Comparison of ENCODE assay signal across 10 mouse cellular contexts in genomic region chr14:111677361-111678070, GRCm38 (mm10). TPM values are rescaled to one million over a fixed set of nuclear protein-coding genes. Genes with fewer than 3 reads are reported as not detected.
DNase-seq lines count a peak whose midpoint lies in the region; ATAC-seq lines count a peak whose summit lies in the region.
"Had no signal": no experiment of that assay in that cellular context is flagged by ENCODE, and none has a peak within 500 bp of the region (broad histone marks: within the 10 kb centered on the region; RNA-seq: fewer than 3 reads in every experiment).

No protein-coding gene starts in this region.

- H3K4me2 ChIP-seq in heart, embryonic 13.5 days = peak overlapping the region; percentile 92
- peak overlapping the region; percentile 60 for H3K4me2 ChIP-seq in midbrain, embryonic 16.5 days (ENCODE audit: low read length)

- peaks cover 43% of the 10 kb centered on the region for H3K27me3 ChIP-seq in heart, embryonic 13.5 days (replicated peaks)
- H3K27me3 ChIP-seq in hindbrain, embryonic 10.5 days (ENCODE audit: insufficient read depth, poor library complexity, severe bottlenecking) = peaks cover 35% of the 10 kb centered on the region
- no peaks in the 10 kb centered on the region for H3K27me3 ChIP-seq in midbrain, embryonic 16.5 days (ENCODE audit: control insufficient read depth, insufficient read depth, low read depth, low read length)
- H3K27me3 ChIP-seq: CH12.LX had no signal

- WGBS in heart, embryonic 13.5 days = 4% methylated on average over 17 of the region's 17 CpGs
- 6% methylated on average over 17 of the region's 17 CpGs for WGBS in hindbrain, embryonic 10.5 days
- 3% methylated on average over 17 of the region's 17 CpGs for WGBS in midbrain, embryonic 16.5 days

- no peak overlapping the region; the same call in 1 of the 2 replicates for H3K27ac ChIP-seq in heart, embryonic 13.5 days (replicated peaks)
- H3K27ac ChIP-seq in hindbrain, embryonic 10.5 days = peak overlapping the region; percentile 97
- H3K27ac ChIP-seq in midbrain, embryonic 16.5 days (ENCODE audit: low read length) = peak overlapping the region; percentile 98

- no peaks in the 10 kb centered on the region for H3K9me3 ChIP-seq in heart, embryonic 13.5 days
- no peaks in the 10 kb centered on the region for H3K9me3 ChIP-seq in hindbrain, embryonic 10.5 days
- H3K9me3 ChIP-seq in midbrain, embryonic 16.5 days (replicated peaks; ENCODE audit: control insufficient read depth, low read length, poor library complexity, severe bottlenecking) = no peaks in the 10 kb centered on the region

- H3K36me3 ChIP-seq in heart, embryonic 13.5 days = no peaks in the 10 kb centered on the region
- peaks cover 17% of the 10 kb centered on the region for H3K36me3 ChIP-seq in hindbrain, embryonic 10.5 days
- H3K36me3 ChIP-seq in midbrain, embryonic 16.5 days (ENCODE audit: control insufficient read depth, insufficient read depth, low read length) = peaks cover 7% of the 10 kb centered on the region; the same call in 1 of the 2 replicates

- ATAC-seq in heart, embryonic 13.5 days (ENCODE audit: extremely low read depth, insufficient number of reproducible peaks, low FRiP score, low TSS enrichment) = no peak
- 0 out of 2 replicates have a peak, but pooled peaks have one; percentile 3 for ATAC-seq in common myeloid progenitor, adult 5-6 weeks (replicated peaks; ENCODE audit: low read depth, poor library complexity, severe bottlenecking)
- no peak for ATAC-seq in midbrain, embryonic 16.5 days
- no peak for ATAC-seq in megakaryocyte-erythroid progenitor cell, adult 5-6 weeks (replicated peaks; ENCODE audit: low FRiP score, low TSS enrichment, poor library complexity, severe bottlenecking)

- no peak for DNase-seq in heart, postnatal 4 days
- DNase-seq in hindbrain, embryonic 10.5 days (ENCODE audit: low spot score) = peak; percentile 27
- no peak for DNase-seq in adrenal gland, postnatal 36 days
- DNase-seq in kidney, postnatal 10 days = no peak

- H3K9ac ChIP-seq in heart, embryonic 13.5 days = peak overlapping the region; percentile 89
- H3K9ac ChIP-seq in midbrain, embryonic 16.5 days (ENCODE audit: low read depth, low read length) = peak overlapping the region; percentile 98

- peak overlapping the region; percentile 80 for H3K4me3 ChIP-seq in heart, embryonic 13.5 days
- peak overlapping the region; percentile 82 for H3K4me3 ChIP-seq in hindbrain, embryonic 10.5 days
- H3K4me3 ChIP-seq in midbrain, embryonic 16.5 days (ENCODE audit: low read depth, low read length) = peak overlapping the region; percentile 94

- peaks cover 11% of the 10 kb centered on the region for H3K4me1 ChIP-seq in heart, embryonic 13.5 days
- H3K4me1 ChIP-seq in hindbrain, embryonic 10.5 days (replicated peaks) = peaks cover 30% of the 10 kb centered on the region
- H3K4me1 ChIP-seq in midbrain, embryonic 16.5 days (ENCODE audit: control insufficient read depth, insufficient read depth, low read length) = peaks cover 18% of the 10 kb centered on the region

RNA-seq across cellular contexts. Expression of gene Slitrk5, which starts 2.6 kb away (rescaled TPM):
- polyA plus RNA-seq in heart, embryonic 13.5 days (2015; fragmentation: Nextera tagmentation; extraction: Ambion mirVana) = 12.5 and 13.1 TPM in 2 replicates
- total RNA-seq in heart, postnatal 4 days (2021) = under 1 TPM; 0.38 to 0.41 TPM
- total RNA-seq in common myeloid progenitor, adult 5-6 weeks (2017) = not detected in 2 replicates
- 13.4 and 16.1 TPM in 2 replicates for polyA plus RNA-seq in hindbrain, embryonic 10.5 days (2016; fragmentation: Nextera tagmentation; extraction: Ambion mirVana)
- 34.3 and 35.0 TPM in 2 replicates for polyA plus RNA-seq in midbrain, embryonic 16.5 days (2015; fragmentation: Nextera tagmentation; extraction: Ambion mirVana)
- not detected in 2 replicates for total RNA-seq in megakaryocyte-erythroid progenitor cell, adult 5-6 weeks (2014; fragmentation: Nextera tagmentation)
- total RNA-seq in megakaryocyte-erythroid progenitor cell, adult 5-6 weeks (2017) = not detected in 2 replicates
- under 1 TPM; 0.10 to 0.16 TPM for total RNA-seq in adrenal gland, postnatal 36 days (2021)
- total RNA-seq: CH12.LX; liver, adult 2 months had no signal
- polyA plus RNA-seq: liver, adult 2 months had no signal
